Mouse (Mus musculus) WW6 (cell line): ENCODE data around the gene Gtf3c4.

Experiments
- DNase-seq: peaks from one replicate; pipeline ENCODE4 v3.0.0-alpha.2; 2013; ENCODE audit warnings: low read depth, low spot score

Gene Gtf3c4

DNA sequence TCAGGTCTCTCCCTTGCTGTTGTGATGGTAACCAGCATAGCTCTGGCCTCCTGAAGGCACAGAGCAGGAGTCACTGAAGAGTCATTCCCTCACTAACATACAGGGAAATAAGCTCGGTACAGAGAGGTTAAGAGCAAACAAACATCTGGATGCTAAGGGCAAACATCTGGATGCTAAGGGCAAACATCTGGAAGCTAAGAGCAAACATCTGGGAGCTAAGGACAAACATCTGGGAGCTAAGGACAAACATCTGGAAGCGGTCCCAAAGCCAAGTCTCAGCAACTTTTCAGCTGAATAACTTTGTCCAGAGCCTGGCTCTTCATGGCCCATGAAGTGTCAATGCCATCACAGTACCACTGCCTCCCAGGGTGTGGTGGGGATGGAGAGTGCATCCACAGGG is 40.6 kb downstream of the Gtf3c4 start:
- no peak for DNase-seq

DNA sequence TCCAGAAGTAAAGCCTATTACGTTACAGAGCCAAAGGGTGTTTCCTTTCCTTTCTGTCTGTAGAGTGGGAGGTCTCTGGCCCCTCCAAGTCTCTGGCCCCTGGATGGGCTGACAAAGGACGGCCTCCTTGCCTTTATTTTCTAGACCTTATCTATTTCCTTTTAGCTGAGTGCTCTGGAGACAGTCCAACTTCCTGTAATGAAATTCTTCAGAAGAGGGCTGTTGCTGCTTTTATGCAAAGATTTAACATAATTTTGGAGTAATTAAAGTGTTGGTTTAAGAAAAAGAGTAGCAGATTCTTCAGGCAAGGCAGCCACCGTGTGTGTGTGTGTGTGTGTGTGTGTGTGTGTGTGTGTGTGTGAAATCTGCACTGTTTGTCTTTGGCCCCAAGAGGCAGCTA is 41.8 kb downstream of the Gtf3c4 start:
- DNase-seq, result no peak

DNA sequence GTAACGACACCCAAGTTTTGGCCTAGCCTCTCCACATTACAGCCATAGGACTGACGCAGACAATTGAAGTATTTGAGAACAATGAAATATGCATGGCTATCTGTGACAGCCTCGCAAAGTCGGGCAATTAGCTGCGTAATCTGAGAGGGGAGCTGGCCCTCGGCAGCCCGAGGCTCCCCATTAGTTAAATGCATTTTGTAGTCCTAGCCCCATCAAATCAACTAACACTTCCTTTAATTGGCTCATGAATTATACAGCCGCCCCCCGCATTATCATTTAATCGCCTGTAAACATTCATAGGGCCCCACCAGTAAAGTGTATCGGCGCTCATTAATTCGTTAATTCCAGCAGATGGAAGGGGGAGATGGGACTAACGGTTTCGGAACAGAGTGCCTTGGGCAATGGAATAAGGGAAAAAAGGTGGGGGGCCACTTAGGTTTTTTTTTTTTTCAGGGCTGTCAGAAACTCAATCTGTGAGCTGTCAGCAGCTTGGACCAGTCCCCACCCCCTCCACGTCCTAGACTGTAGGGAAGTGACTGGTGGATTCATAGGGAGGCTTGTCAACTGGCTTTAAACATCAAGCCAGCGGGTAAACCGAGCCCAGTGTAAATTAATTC is 42.6 kb downstream of the Gtf3c4 start:
- no peak for DNase-seq

DNA sequence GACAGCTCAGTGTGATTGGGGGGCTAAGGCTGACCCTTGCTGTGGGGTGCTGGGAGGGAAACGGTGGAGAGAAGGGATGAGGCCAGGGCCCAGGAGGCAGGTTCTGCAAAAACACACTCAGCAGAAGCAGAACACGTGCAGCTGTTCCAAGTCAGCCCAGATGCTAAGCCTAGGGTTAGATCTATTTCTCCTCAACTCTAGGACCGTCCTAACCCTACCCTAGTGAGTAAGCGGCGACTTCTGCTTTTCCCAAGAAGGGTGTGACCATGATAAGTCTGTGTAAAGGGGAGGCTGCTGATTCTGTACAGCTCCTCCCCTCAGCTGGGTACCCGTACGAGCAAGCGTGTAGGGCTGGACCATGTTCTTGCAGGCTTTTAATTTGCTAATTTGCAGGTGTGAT is 43.9 kb downstream of the Gtf3c4 start:
- DNase-seq, result no peak

DNA sequence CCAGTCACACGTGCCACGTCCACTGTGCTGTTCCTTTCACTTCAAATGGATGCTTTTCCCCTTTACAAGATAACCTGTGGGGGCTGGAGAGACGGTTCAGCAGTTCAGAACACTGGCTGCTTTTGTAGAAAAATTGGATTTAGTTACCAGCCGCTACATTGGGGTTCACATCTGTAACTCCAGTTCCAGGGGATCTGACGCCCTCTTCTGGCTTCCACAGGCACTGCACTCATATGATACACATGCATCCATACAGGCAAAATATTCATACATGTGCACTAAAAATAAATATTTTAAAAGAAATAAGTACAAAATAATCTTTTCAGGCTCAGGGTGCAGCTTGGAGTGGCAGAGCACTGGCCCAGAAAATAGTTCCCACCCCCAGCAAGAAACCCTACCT is 45.5 kb downstream of the Gtf3c4 start:
- no peak for DNase-seq

DNA sequence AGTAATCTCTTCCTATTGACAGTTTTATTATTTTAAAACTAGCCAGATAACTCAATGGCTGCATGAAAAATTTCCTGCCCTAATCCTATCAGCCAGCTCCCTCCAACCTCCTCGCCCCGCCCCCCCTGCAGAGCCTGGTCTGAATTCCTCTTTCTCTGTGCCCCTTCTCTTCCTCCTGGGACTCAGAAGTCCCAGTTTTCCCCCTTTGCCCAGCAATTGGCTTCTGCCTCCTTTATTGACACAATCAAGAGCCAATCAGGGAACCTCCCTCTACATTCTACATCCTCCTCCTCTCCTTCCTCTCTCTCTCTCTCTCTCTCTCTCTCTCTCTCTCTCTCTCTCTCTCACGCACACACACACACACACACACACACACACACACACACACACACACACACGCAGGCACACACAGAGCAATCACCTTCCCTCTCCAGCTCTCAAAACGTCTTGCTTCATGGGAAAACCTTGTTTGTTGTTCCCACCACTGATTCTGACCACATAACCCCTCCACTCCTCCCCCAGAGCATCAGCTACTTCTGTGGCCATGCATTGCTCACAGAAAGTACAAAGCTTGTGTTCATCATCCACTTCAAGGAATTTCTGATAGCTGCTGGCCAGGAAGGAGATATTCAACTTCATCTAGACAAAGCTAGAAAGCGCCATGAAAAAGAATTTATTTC is 47.1 kb downstream of the Gtf3c4 start:
- no peak for DNase-seq

DNA sequence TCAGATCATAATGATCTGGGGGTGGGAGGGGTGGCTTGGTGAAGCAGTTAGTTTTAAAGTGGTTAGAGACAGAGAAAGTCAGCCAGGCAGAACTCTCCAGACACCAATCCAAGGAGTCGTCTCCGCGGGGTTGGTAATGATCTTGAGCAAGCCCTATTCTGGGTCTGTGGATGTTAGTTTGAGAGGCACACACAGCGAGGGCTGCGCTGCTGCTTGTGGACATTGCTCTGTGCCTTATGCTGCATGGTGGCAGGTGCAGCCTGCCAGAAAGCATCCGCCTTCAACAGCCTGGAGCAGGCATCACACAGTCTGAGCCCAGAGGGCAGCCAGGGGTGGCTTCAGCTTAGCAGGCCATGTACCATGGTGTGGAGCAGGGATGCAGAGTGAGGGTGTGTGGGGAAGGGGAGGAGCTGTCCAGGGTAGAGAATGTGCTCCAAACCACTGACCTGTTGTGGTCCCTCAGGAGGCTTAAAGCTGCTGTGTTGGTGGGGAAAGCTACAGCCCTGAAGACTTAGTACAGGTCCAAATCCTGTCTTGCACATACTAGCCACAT is 53.0 kb downstream of the Gtf3c4 start:
- DNase-seq, result no peak

DNA sequence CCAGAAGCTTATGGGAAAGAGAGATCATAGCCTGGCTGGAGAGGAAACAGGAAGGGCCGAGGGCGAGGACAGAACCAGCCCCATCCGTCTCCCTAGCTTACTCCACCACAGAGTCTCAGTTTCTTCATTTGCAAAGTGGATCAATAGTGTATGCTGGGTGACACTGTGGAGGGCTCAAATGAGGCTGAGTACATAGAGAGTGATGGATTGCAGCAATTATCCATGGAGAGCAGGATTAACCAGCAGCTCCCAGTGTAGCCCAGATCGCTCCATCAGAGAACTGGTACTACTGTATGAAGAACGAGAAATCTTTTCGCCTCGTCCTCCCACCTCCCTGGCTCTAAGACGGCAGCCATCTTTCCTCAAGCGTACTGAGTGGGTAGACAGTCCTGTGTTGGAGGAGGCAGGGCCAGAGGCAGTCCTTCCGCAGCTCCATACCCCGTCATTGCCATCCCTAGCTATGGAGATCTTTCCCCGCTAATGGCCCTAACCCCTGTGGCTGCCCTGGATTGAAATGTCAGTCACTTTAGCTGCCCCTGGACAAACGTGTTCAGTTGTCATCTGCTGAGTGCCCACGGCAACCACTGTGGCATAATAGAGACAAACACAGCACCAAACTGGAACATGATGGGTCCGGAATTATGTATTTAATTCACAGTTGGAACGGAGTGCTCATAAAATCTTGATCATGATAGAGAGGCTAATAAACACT is 53.6 kb downstream of the Gtf3c4 start:
- DNase-seq, result no peak

DNA sequence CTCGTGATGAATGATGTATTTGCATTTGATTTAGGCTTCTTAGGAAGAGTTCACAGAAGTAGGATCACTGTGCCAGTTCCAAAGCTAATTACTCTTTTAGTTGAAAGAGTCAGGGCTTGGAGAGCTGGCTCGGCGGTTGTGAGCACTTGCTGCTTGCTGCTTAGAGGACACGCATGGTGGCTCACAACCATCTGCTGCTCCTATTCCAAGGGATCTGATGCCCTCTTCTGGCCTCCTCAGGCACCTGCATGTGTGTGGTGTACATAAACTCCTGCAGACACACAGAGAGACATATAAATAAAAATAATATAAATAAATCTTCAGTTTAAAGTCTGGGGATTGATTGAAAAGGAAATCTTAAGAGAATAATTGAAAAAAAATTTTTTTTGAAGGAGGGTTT is 58.9 kb downstream of the Gtf3c4 start:
- DNase-seq, result no peak

DNA sequence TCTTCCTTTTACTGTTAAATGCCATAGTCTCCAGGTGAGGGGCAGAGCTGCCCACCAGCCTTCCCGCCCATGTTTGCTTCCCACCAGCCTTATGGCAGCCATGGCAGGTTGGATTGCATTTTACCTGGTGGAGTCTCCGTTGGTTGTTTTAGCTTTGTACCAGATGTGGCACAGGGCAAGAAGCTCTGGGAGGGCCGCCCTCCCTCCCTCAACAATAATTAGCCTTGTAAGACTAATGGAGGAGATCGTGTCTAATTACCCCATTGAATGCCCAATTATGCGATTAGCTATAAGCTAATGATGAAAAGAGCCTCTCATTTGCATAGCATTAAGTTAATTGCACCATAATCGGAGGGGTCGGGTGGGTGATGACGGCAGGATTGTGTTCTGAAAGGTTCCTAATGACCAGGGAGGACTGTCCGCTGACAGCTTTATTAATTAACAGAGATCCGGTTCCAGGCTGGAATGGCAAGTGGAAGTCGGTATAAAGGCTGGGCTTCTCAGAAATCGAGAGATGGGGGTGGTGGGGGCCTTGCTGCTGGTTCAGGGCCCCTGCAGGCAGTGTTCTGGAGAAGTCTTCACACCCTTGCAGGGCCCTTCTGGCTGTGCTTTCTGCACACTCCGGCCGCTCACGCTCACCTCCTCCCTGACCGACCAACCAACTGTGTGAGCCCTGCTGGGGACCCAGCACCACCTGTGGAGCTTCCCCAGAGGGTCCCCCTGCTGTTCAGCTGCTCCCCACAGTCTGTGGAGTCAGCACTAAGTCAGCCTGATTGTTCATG is 60.0 kb downstream of the Gtf3c4 start:
- no peak for DNase-seq

DNA sequence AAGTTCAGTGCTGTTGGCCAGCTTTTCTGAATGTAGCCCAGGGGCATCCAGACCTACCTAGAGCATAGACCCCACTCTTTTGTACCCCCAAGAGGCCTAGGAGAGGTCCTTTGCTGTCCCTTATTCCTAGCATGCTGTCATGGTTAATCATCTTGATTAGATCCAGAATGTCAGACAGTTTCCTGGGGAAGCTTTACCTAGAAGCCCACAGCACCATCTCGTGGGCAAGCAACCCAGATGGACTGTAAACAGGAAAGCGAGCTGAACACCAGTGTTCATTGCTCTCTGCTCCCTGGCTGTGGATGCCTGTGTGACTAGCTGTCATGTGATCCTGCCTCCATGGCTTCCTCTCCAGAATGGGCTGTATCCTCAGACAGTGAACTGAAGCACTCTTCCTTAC is 63.4 kb downstream of the Gtf3c4 start:
- DNase-seq, result no peak

DNA sequence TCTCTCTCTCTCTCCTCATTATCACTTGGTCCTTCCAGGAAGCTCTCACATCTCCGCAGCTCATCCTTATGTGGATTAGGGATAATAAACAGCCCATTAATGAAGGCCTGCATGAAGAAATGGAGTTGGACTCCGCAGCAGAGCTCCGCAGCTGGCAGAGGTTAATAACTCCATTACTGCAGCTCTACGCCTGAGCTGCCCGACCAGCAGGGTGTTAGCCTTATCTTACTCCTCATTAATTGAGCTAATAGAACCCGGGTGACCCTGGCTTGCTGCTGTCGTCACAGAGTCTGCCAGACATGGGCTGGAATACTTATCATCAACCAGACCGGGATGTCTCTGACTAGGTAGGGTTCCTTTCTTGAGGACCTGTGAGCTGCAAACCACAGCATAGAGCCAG is 66.1 kb downstream of the Gtf3c4 start:
- no peak for DNase-seq
